Mouse (Mus musculus): ENCODE results near the gene Amer3.

DNA sequence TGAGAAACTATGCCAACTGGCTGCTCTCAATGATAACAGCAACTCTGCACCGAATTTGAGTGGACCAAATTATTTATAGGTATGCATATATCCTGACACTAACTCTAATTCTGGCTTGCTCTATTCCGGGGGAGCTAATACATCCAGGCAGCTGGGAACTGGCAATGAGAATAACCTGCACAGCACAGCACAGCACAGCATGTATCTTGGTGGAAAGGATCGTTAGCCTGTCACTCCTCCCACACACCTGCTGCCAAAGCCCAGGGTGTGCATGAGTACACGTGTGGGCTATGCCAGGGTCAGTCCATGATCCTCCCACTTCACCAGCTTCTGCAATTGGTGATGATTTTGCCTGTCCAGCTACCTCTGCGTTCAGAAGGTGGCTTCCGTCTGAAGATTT, 8.0 kb upstream of the Amer3 start:
- no peak for TF ChIP-seq CTCF (IDR thresholded peaks at IDR 0.05)
- no peak for TF ChIP-seq POLR2A (IDR thresholded peaks at IDR 0.05; ENCODE audit: insufficient read depth, low read depth, low read length)
- no peak for TF ChIP-seq EP300 (IDR thresholded peaks at IDR 0.05; ENCODE audit: insufficient read depth, low read depth, low read length)
